Mouse (Mus musculus): ENCODE measurements around the gene Scube3. TPM values are rescaled to one million over a fixed set of nuclear protein-coding genes. Genes with fewer than 3 reads are reported as not detected.
A peak's percentile ranks its signal among the peaks of the same experiment; 100 is the strongest.

The Scube3 gene
- total RNA-seq, 2 experiments from 2014 or later: 0.59 to 0.62 TPM

DNA sequence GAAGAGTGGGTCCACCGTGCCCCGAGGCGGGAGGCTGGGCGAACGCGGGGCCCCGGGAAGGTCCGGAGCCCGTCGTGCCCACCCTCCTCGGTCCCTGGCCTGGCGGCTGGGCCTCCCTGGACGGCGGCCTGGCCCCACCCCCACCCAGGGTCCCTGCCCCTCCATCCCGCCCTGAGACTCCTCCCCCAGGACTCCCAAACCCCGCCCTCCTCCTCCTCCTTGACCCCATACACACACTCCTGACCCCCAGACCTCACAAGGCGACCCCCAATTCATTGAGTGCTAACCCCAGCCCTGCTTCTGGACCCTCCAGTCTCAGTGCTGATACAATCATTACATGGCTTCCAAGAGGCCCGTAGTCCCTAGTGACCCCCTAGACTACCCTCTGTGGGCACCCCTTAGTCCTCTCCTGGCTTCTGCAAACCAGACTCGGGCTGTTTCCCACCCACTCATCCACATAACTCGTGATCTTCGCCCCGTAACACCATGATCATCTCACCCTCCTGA is 35.7 kb downstream of the Scube3 start:
- no peak for DNase-seq

GRCm38 (mm10) chr17:28180331-28180730 is 38.4 kb downstream of the Scube3 start:
- DNase-seq: peak; percentile 54 to 66

DNA sequence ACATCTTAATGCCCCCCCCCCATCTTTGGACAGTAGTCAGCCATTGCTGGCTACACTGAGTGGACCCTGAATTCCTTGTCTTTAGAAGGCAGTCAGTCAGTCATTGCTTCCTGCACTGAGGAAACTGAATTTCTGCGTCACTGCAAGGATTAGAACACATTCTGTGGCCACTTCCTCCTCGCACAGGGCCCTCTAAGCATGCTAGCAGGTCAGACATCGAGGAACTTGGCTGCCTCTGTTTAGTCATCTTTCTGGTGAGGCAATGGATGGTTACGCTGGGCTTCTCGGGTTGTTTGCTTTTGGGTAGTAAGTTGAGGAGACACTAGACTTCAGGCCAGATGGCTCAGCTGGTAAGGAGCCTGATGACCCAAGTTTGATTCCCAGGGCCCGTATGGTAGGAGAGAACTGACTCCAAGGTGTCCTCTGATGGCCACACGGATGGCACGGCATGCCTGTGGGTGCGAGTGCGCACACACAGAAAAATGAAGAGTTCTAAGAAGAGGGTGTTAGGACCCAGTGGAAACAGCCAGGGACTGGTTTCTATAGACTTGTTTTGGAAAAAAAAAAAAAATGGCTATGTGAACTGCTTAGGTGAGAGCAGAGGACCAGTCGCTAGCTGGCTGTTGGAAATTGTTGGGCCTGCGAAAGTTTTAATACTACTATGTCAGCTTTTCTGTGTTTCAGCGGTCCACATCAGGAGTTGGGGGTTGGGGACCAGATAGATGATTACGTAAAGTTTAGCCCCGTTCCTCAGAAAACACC is 39.0 kb downstream of the Scube3 start:
- peak in 1 of 2 experiments; percentile 30 for DNase-seq

DNA sequence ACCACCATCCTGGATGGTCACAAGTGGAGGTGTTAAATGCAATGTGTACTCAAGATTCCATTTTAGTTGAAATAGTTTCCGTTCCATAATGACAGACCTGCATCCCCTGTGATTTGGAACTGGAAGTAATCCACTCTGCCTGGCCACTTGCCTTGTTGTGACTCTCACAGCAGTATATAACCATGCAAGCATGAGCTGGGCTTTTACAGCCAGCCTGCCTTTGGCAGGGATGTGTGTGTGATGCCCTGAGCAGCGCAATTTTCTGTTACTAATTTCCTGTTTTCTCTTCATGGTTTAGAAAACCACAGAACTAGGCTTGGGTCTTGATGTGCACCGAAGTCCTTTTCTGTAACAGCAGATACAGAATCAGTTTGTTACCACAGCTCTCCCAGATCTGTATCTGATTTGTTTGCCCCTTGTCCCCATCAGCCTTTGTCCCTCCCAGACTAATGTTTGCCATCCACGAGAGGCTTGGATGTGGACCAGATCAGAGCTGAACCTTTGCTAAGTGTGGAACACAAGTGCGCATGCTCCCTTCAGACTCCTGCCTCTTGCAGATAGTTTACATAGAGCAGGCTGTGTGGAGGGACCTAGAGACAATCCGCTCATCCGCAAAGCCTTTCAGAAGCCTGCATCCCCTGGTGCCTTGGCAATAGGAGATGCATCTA is 43.2 kb downstream of the Scube3 start:
- DNase-seq: no peak

- DNase-seq: no peak
Observed at GRCm38 (mm10) chr17:28188313-28188712, 46.4 kb downstream of the Scube3 start.

DNA sequence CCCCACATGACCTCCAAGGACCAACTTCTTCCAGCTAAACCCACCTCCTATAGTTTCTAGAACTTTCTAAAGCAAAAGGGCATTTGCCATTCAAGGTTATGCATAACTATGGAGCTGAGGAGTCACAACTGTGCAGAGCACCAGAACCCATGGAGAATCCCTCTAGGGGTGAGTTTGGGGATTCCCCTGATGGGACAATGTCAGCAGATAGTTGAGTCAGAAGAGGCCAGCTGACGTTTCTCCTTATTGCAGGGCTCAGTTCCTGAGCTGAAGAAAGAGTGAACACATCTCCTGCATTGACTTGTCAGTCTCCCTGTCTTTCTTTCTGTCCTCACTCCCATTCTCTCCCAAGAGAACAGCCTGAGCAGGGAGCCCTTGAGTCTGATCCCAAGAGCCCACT is 50.8 kb downstream of the Scube3 start:
- DNase-seq: no peak

- no peak for DNase-seq
Observed at GRCm38 (mm10) chr17:28193559-28193958, 51.6 kb downstream of the Scube3 start.

DNA sequence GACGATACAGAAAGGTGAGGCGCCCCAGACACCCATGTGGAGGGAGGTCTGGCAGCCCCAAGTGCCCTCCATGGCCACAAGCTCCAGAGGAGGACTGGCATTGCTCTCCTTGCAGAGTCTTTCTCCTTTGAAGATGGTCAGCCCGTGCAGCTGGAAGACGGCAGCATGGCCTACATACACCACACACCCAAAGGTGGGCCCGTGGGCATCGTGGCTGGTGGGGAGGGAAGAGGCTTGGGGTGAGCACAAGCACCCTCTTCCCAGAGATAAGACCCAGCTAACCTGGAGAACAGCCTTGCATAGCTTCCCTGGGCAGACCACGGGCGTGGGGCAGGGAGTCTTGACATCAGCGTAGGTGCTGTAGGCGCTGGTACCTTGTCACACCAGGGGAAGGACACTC is 53.1 kb downstream of the Scube3 start:
- no peak for DNase-seq

DNA sequence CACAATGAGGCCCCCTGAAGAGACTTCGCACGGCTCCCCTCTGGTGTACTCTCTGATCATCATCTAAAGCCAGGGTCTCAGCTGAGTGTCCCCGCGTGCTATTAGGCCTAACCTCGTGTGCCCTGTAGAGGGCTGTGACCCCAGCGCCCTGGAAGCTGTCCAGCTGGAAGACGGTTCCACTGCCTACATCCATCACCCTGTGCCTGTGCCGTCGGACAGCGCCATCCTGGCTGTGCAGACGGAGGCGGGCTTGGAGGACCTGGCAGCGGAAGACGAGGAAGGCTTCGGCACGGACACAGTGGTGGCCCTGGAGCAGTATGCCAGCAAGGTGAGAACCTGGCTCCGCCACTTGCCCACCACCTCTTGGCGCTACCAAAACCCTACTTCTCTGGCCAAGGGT is 55.7 kb downstream of the Scube3 start:
- no peak for DNase-seq

- no peak for DNase-seq
Observed at GRCm38 (mm10) chr17:28201982-28202381, 60.0 kb downstream of the Scube3 start.

DNA sequence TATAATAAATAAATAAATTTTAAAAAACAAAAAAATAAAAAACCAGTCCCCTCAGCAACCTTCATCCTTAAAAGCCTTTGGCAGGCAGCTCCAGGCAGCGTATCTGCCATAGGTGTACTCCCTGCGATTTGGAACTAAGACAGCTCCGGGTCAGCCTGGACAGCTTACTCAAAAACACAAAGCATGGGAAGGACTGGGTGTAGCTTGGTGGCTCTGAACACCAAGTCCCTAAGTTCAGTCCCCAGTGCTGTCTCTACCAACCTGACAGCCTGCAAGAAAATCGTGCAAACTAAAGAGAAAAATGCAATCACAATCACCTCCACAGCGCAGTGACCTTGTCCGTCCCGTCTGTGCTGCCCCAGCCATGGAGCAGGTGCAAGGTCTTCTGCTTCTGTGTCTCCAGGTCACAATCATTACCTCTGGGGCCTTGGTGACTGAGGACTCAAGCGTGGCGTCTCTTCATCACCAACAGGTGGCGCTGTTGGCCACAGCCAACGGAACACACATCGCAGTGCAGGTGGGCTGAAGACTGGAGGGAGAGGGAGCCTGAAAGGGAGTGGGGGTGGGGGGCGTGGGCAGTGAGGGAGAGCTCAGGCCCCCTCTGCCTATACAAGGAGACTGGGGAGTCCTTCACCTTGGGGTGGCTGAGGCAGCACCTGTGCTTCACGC is 62.2 kb downstream of the Scube3 start:
- peak; percentile 33 to 67 for DNase-seq

DNA sequence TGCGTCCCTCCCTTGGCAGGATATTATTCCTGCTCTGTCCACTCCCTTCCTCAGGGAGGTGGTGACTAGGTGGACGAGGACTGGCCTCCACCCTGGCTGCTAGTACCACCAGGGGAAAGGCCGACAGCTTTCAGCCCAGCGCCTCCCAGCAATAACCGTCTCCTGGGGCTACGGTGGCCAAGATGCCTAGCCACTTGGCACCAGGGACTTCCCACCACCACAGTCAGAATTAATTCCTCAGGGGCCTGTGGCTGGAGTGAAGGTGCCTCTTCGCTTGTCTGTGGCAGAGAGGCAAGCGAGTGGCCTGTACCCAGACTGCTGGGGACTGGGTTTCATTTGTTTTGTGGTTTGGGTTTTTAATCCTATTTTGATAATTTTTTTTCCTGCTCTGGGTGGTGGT is 63.5 kb downstream of the Scube3 start:
- DNase-seq: no peak

DNA sequence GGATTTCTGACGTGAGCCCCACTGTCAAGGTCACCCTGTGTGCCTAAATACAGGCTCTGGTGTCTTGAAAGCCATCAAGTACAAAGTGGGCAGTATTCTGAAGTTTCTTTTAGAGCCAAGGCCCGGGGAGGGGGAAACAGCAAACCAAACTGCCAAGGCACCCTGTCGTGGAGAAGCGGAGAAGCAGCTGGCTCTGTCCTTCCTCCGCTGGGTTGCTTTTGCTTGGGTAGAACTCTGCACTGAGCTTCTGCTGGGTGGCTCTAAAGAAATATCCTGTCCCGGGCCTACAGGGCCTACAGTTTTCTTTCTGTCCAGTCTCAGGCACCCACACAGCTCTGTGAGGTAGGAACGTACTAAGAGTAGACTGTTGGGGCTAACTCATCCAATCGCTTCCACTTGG is 65.2 kb downstream of the Scube3 start:
- DNase-seq: no peak

DNA sequence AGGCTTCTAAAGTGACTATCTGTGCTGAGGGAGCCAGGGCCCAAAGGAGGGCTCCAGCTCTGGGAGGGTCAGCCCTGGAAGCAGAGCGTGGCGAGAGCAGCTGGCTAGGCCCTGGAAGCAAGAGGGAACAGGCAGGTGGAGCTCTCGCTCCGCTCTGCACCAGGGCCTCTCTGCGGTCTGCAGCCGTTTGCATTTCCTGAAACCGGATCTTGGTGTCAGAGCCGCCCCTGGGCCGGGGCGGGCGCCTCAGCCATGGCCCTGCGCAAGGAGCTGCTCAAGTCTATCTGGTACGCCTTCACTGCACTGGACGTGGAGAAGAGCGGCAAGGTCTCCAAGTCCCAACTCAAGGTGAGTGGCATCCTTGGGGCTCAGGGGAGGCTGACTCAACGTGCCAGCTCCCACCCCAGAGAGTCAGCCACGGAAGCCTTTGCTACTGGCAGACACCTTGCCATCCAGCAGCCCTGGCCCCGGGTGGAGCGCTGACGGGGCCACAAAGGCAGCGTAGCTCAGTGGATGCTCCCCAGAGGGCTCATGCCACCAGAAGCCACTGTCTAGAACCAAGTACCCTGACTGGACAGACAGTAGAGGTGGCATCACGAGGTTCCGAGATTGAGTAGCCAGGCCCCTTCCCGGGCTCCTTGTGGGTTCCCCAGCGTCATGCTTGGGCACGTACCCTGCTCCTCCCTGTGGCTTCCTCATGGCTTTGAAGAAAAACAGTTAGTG is 65.8 kb downstream of the Scube3 start, which contains the start of gene Def6:
Def6 (plus strand) TSS at position 188 of the 723 bp plus-strand sequence.
- DNase-seq: peak; percentile 80 to 89

DNA sequence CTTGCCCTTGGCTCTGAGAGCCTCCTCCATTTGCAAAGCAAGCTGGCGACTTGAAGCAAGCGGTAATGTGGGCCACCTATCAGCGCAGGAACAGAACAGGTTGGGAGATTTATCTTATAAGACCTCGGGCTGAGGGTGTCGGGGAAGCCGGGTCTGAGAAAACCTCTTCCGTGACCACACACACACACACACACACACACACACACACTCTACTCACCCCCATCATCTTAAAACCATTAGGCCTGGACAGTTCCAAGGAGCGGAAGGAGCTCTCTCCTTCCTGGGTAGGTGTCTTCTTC is 66.3 kb downstream of the Scube3 start:
- no peak for DNase-seq

GRCm38 (mm10) chr17:28209457-28210110 is 67.6 kb downstream of the Scube3 start:
- DNase-seq: no peak

- peak in 1 of 2 experiments; percentile 32 for DNase-seq
Observed at GRCm38 (mm10) chr17:28211921-28212341, 70.0 kb downstream of the Scube3 start.

GRCm38 (mm10) chr17:28212391-28212790 is 70.5 kb downstream of the Scube3 start:
- DNase-seq: no peak

- no peak for DNase-seq
Observed at GRCm38 (mm10) chr17:28213236-28213635, 71.3 kb downstream of the Scube3 start.

DNA sequence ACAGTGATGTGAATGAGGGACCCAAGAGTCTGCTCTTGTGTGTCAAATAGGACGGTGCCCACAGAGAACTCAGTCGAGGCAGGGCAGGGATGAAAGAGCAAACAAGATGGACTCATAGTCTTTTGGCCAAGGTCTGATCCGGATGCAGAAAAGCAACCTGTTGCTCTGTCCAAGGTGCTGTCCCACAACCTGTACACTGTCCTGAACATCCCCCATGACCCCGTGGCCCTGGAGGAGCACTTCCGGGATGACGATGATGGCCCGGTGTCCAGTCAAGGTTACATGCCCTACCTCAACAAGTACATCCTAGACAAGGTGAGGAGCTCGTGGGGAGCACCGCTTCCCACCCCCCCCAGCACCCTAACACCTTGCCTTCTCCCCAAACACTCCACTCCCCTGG is 74.8 kb downstream of the Scube3 start:
- no peak for DNase-seq

DNA sequence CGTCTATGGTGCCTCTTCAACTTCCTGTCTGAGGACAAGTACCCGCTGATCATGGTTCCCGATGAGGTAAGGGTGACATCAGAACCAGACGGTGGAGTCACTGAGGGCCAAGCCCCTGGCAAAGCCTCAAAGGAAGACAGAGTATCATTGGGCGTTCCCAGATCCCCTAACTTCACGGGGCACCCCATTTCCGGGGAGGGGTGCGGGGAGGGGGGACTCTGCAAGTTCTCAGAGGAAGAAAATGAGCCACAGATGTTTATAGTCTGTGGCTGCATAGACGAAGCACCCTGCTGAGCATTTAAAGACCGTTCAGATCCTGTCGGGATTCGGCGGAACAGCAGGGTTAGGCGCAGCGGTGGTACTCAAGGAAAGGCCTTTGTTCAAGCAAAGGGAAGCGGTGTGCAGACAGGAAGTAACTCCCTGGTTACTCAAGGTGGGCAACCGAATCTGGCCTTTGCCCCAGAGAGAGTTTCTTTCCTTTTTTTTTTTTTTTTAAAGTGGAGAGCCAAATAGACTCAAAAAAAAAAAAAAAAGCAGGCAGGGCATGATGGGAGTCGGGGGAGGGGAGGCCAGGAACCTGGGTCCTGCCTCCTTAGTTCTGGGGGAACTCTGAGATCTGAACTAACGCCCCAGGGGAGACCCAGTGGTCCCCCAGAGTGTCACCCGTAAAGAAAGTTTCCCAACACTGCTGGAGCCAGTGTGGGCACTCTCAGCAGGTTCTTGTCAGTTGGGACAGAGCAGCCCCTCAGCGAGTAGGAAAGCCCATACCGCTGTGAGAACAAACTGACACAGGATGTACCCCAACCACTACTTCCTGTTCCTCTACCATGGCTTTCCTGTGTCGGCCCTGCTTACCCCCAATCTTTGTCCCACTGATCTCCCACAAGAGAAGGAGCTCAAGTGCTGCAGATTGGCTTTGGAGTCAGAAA is 76.0 kb downstream of the Scube3 start:
- peak in 1 of 2 experiments; percentile 37 for DNase-seq
